Mouse (Mus musculus) CD4-positive naive resting alpha-beta T cell, adult 57 days (primary cell): ENCODE measurements around the gene Nptxr. TPM values are rescaled to one million over a fixed set of nuclear protein-coding genes. Genes with fewer than 3 reads are reported as not detected.

Experiments
- total RNA-seq: library from RNA; stranded (reverse); gene quantifications from one replicate; pipeline ENCODE4 v1.2.4, GENCODE M21; 2023

Nptxr gene
- total RNA-seq, result 0.33 TPM

GRCm38 (mm10) chr15:79804352-79805071 lies at the start of gene Nptxr:
TSS of gene Nptxr (minus strand) at chr15:79804766.

GRCm38 (mm10) chr15:79834130-79834880 lies 29.7 kb upstream of the Nptxr start, which contains the start of the genes Npcd and Cbx6:
TSS of gene Npcd (minus strand) at chr15:79834237.
TSS of gene Cbx6 (minus strand) at chr15:79834688.

GRCm38 (mm10) chr15:79777749-79778148 lies 26.8 kb downstream of the Nptxr start, which contains the start of gene Dnal4:
TSS of gene Dnal4 (minus strand) at chr15:79777849.

GRCm38 (mm10) chr15:79741921-79742705 lies 62.5 kb downstream of the Nptxr start, which contains the start of gene Sun2:
TSS of gene Sun2 (minus strand) at chr15:79742536.

Other genes with a start within 250 kb of the Nptxr start
- gene Dmc1, start 199.7 kb downstream of the Nptxr start, total RNA-seq, result not detected
- 0.47 TPM for gene Fam227a, start 145.8 kb downstream of the Nptxr start, total RNA-seq
- gene Cby1, start 145.6 kb downstream of the Nptxr start, total RNA-seq, result 6.7 TPM
- gene Tomm22, start 133.9 kb downstream of the Nptxr start, total RNA-seq, result 99.1 TPM
- gene Josd1, start 116.8 kb downstream of the Nptxr start, total RNA-seq, result 24.4 TPM
- 126 TPM for gene Gtpbp1, start 113.9 kb downstream of the Nptxr start, total RNA-seq
- gene Sun2, start 62.2 kb downstream of the Nptxr start, total RNA-seq, result 426 TPM
- 6.8 TPM for gene Dnal4, start 26.9 kb downstream of the Nptxr start, total RNA-seq
- not detected for gene Npcd, start 29.5 kb upstream of the Nptxr start, total RNA-seq
- 20.6 TPM for gene Cbx6, start 29.9 kb upstream of the Nptxr start, total RNA-seq
- gene Apobec3, start 86.9 kb upstream of the Nptxr start, total RNA-seq, result 91.8 TPM
- gene Cbx7, start 166.4 kb upstream of the Nptxr start, total RNA-seq, result 128 TPM
- 1.7 TPM for gene Pdgfb, start 210.2 kb upstream of the Nptxr start, total RNA-seq